Mouse (Mus musculus): Measurements from ENCODE around the gene Zfp59. TPM values are rescaled to one million over a fixed set of nuclear protein-coding genes. Genes with fewer than 3 reads are reported as not detected.
"Not testable (repeated sequence)": the region's sequence is repeated elsewhere in the genome, so short reads cannot be mapped to it uniquely, and the experiment has no call there.

The Zfp59 gene
- total and polyA plus RNA-seq, 3 experiments, result 4.6 to 6.9 TPM; not detected in 1

DNA sequence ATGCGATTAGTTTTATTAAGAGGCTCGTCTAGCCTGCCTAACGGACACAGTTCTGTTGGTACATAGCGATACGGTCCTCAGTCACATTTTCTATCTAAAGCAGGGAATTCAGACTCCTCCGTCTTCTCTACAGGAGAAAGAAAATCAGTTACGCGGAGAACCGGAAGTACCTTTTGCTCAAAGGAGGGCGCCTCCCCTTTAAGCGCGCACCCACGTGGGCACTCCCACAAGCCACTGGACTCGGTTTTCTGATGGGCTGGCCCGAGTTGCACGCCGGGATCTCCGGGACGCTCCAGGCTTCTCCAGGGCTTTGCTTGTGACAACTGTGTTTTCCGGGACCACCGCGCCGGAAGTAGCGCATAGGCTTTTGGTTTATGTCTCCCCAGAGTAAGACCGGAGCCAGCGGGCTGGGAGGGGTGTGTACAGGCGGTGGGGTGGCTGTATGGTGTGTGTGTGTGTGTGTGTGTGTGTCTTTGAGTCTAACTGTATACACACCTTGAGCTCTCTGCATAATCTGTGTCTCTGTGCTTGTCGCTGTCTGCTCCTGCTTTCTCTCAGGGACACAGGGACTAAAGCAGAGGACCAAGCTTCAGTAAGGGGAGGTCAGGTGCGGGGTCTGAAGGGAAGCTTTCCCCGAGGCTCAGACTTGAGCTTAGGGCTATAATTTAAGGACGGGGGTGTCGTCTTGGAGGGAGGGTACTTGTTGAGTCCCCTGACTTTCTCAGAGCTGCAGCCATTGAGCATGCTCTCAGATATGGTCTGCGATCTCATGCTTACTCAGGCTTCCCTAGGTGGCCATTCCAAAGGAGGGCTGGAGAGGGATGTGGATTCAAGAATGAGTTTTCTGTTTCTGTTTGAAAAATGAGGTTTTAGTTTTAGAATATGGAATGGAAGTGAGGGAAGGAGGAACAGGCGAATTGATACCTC lies at the start of gene Zfp59 (continued):
- TF ChIP-seq CHD1 (IDR thresholded peaks at IDR 0.05; ENCODE audit: low read depth, low read length) (no peak), UBTF (IDR thresholded peaks at IDR 0.05; ENCODE audit: borderline replicate concordance, insufficient read depth, low read depth, low read length) (no peak), CTCF (IDR thresholded peaks at IDR 0.05 in 2 of 3, conservative IDR thresholded peaks at IDR 0.05 in 1 of 3; ENCODE audit: control insufficient read depth in 1 of 3, insufficient read depth in 1 of 3, low read depth in 2 of 3, low read length in 3 of 3, poor library complexity in 1 of 3, severe bottlenecking in 1 of 3) (no peak), ZNF384 (IDR thresholded peaks at IDR 0.05; ENCODE audit: low read depth, low read length) (no peak), MYB (IDR thresholded peaks at IDR 0.05; ENCODE audit: low read depth, low read length) (no peak)

DNA sequence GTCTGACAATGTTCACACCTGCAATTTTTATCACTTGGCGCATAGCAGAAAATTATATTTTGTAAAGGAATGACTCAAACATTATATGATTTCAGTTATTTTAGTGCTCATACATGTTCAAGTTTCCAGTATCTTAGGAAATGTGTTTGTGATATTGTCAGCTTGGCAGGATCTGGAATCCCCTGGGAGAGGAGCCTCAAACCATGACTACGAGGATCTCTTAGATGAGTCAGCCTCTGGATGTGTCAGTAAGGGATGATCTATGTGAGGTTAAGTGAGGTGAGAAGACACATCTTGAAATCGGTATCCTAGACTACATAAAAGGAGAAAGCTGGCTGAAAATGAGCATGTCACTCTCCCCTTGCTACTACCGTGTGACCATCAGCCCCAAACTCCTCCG lies 49.1 kb upstream of the Zfp59 start:
- no peaks in the 10 kb centered on the region for H3K9me3 ChIP-seq (replicated peaks; ENCODE audit: insufficient read depth, low read length)
- no peaks in the 10 kb centered on the region for H3K4me1 ChIP-seq (ENCODE audit: control insufficient read depth in 1 of 2, insufficient read depth in 2 of 2, low read length in 2 of 2)
- no peak for DNase-seq (ENCODE audit: low read depth, low spot score)
- no peak overlapping the region for H3K4me3 ChIP-seq (ENCODE audit: control insufficient read depth in 1 of 2, insufficient read depth in 1 of 2, low read depth in 2 of 2, low read length in 2 of 2)
- peaks cover 0 to 1% of the 10 kb centered on the region in 2 experiments; a peak in 1 of 4 replicates for H3K27me3 ChIP-seq (ENCODE audit: control insufficient read depth in 1 of 2, insufficient read depth in 2 of 2, low read length in 2 of 2)
- no peaks in the 10 kb centered on the region for H3K36me3 ChIP-seq (ENCODE audit: control insufficient read depth in 1 of 2, insufficient read depth in 2 of 2, low read length in 2 of 2)
- no peaks in the 10 kb centered on the region for H3K79me2 ChIP-seq (ENCODE audit: control insufficient read depth, insufficient read depth, low read length, poor library complexity)
- TF ChIP-seq NELFE (IDR thresholded peaks at IDR 0.05; ENCODE audit: low read depth, low read length) (no peak), RCOR1 (IDR thresholded peaks at IDR 0.05; ENCODE audit: low read depth, low read length) (no peak), MAX (IDR thresholded peaks at IDR 0.05; ENCODE audit: low read length) (no peak), TCF12 (IDR thresholded peaks at IDR 0.05; ENCODE audit: low read depth, low read length) (no peak), CHD1 (IDR thresholded peaks at IDR 0.05; ENCODE audit: low read depth, low read length) (no peak), TBP (IDR thresholded peaks at IDR 0.05; ENCODE audit: low read depth, low read length) (no peak), MAZ (IDR thresholded peaks at IDR 0.05; ENCODE audit: low read depth, low read length) (no peak), EP300 (IDR thresholded peaks at IDR 0.05; ENCODE audit: low read depth in 1 of 2, low read length in 2 of 2) (no peak), JUND (IDR thresholded peaks at IDR 0.05; ENCODE audit: low read depth, low read length) (no peak), MYC (IDR thresholded peaks at IDR 0.05; ENCODE audit: low read depth, low read length) (no peak), MEF2A (IDR thresholded peaks at IDR 0.05; ENCODE audit: extremely low read depth, insufficient replicate concordance, low read depth, low read length, poor library complexity, severe bottlenecking) (no peak), GABPA (IDR thresholded peaks at IDR 0.05; ENCODE audit: low read depth, low read length) (no peak), MXI1 (IDR thresholded peaks at IDR 0.05; ENCODE audit: low read depth, low read length) (no peak), MAFK (IDR thresholded peaks at IDR 0.05; ENCODE audit: borderline replicate concordance, low read depth, low read length) (no peak), KAT2A (conservative IDR thresholded peaks at IDR 0.05; ENCODE audit: low read depth, low read length) (no peak), ZNF384 (IDR thresholded peaks at IDR 0.05; ENCODE audit: low read depth, low read length) (no peak), ZC3H11A (IDR thresholded peaks at IDR 0.05; ENCODE audit: low read depth, low read length) (no peak), POLR2AphosphoS5 (IDR thresholded peaks at IDR 0.05; ENCODE audit: borderline replicate concordance, low read depth, low read length) (no peak), CTCF (IDR thresholded peaks at IDR 0.05 in 2 of 3, conservative IDR thresholded peaks at IDR 0.05 in 1 of 3; ENCODE audit: control insufficient read depth in 1 of 3, insufficient read depth in 1 of 3, low read depth in 2 of 3, low read length in 3 of 3, poor library complexity in 1 of 3, severe bottlenecking in 1 of 3) (no peak), USF2 (IDR thresholded peaks at IDR 0.05; ENCODE audit: borderline replicate concordance in 1 of 2, insufficient read depth in 1 of 2, low read depth in 1 of 2, low read length in 2 of 2) (no peak)
- H3K9ac ChIP-seq (ENCODE audit: control insufficient read depth, low read depth, low read length, poor library complexity, severe bottlenecking), result no peak overlapping the region
- no peak overlapping the region for H3K27ac ChIP-seq (ENCODE audit: control insufficient read depth, low read depth, low read length)

DNA sequence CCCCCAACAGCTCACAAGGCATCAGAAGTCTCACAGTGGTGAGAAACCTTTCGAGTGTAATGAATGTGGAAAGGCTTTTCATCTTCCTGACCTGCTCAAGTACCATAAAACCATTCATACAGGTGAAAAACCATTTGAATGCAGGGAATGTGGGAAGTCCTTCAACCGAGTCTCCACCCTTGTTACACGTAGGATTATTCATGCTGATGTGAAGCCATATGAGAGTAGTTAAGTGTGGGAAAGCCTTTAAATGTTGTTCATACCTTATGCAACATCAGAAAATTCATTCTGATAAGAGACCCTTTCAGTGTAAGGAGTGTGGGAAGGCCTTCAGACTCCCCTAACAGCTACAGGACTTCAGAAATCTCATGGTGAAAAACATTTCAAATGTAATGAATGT lies 44.5 kb upstream of the Zfp59 start:
- H3K9ac ChIP-seq (ENCODE audit: control insufficient read depth, low read depth, low read length, poor library complexity, severe bottlenecking); H3K27ac ChIP-seq (ENCODE audit: control insufficient read depth, low read depth, low read length); DNase-seq (ENCODE audit: low read depth, low spot score); H3K4me3 ChIP-seq (ENCODE audit: control insufficient read depth in 1 of 2, insufficient read depth in 1 of 2, low read depth in 2 of 2, low read length in 2 of 2); H3K36me3 ChIP-seq (ENCODE audit: control insufficient read depth in 1 of 2, insufficient read depth in 2 of 2, low read length in 2 of 2); H3K9me3 ChIP-seq (replicated peaks; ENCODE audit: insufficient read depth, low read length); H3K79me2 ChIP-seq (ENCODE audit: control insufficient read depth, insufficient read depth, low read length, poor library complexity); H3K4me1 ChIP-seq (ENCODE audit: control insufficient read depth in 1 of 2, insufficient read depth in 2 of 2, low read length in 2 of 2); H3K27me3 ChIP-seq (ENCODE audit: control insufficient read depth in 1 of 2, insufficient read depth in 2 of 2, low read length in 2 of 2): not testable (repeated sequence)

All from MEL (cell line).